Mouse (Mus musculus) ES-Bruce4 (cell line): ENCODE data around the gene Ctnna3. TPM values are rescaled to one million over a fixed set of nuclear protein-coding genes. Genes with fewer than 3 reads are reported as not detected.
"Not testable (repeated sequence)": the region's sequence is repeated elsewhere in the genome, so short reads cannot be mapped to it uniquely, and the experiment has no call there.

Experiments used
- H3K27ac ChIP-seq: 2 replicates; pipeline ENCODE4 v1.5.1; 2012; ENCODE audit warnings: low read length, inconsistent platforms; ENCODE audit not compliant: insufficient read depth
- H3K27me3 ChIP-seq: 2 replicates; pipeline ENCODE4 v1.6.1; 2012; ENCODE audit warnings: mild to moderate bottlenecking, low read length, inconsistent platforms; ENCODE audit not compliant: control insufficient read depth, poor library complexity, insufficient read depth, severe bottlenecking
- H3K36me3 ChIP-seq: 2 replicates; pipeline ENCODE4 v1.6.1; 2012; ENCODE audit warnings: inconsistent platforms, mild to moderate bottlenecking, low read length, moderate library complexity; ENCODE audit not compliant: control insufficient read depth, poor library complexity, insufficient read depth, severe bottlenecking
- H3K4me1 ChIP-seq: one replicate; pipeline ENCODE4 v1.8.1; 2011; ENCODE audit warnings: low read length; ENCODE audit not compliant: control insufficient read depth, insufficient read depth
- H3K4me3 ChIP-seq: 2 replicates; pipeline ENCODE4 v1.5.1; 2011; ENCODE audit warnings: low read depth, mild to moderate bottlenecking, low read length
- H3K9ac ChIP-seq: 2 replicates; pipeline ENCODE4 v1.6.1; 2012; ENCODE audit warnings: low read depth, mild to moderate bottlenecking, inconsistent platforms; ENCODE audit not compliant: poor library complexity, severe bottlenecking
- H3K9me3 ChIP-seq: replicated peaks from 2 replicates; pipeline ENCODE4 v1.6.1; 2012; ENCODE audit warnings: mild to moderate bottlenecking, low read length, inconsistent platforms; ENCODE audit not compliant: control insufficient read depth, poor library complexity, insufficient read depth, severe bottlenecking
- CTCF ChIP-seq: IDR thresholded peaks from one replicate; pipeline ENCODE4 v1.8.1; 2011; ENCODE audit warnings: low read depth, low read length
- EP300 ChIP-seq: IDR thresholded peaks from 2 replicates; pipeline ENCODE4 v1.6.1; 2011; ENCODE audit warnings: low read depth, low read length; ENCODE audit not compliant: insufficient read depth
- POLR2A ChIP-seq: IDR thresholded peaks from one replicate; pipeline ENCODE4 v1.8.1; 2011; ENCODE audit warnings: low read length; ENCODE audit not compliant: insufficient read depth
- polyA plus RNA-seq: library from polyadenylated mRNA; stranded (reverse); fragments of >200 nt; gene quantifications from 2 replicates; pipeline ENCODE4 v1.2.4, GENCODE M21; 2011; ENCODE audit warnings: low read depth; ENCODE audit not compliant: missing spikeins, insufficient read depth, insufficient read length

Gene Ctnna3
- polyA plus RNA-seq: not detected in 2 replicates

- Histone ChIP-seq H3K4me3 (peak within 1 kb of the TSS; percentile 84), H3K9me3 (no peaks in the 10 kb centered on the region), H3K4me1 (no peaks in the 10 kb centered on the region)
These were observed at the start of gene Ctnna3 for GRCm38 (mm10) chr10:63429785-63430305. Ctnna3 (plus strand) TSS chr10:63430098.

GRCm38 (mm10) chr10:63381498-63382280 is 48.2 kb upstream of the Ctnna3 start, which contains the start of gene Sirt1:
Sirt1 (minus strand) TSS chr10:63381704.
- no peaks in the 10 kb centered on the region for H3K27me3 ChIP-seq
- H3K9me3 ChIP-seq: no peaks in the 10 kb centered on the region
- no peaks in the 10 kb centered on the region for H3K36me3 ChIP-seq
- H3K4me3 ChIP-seq: peak within 1 kb of the TSS; percentile 88
- no peak within 1 kb of the TSS for H3K27ac ChIP-seq
- H3K9ac ChIP-seq: peak within 1 kb of the TSS; percentile 80
- H3K4me1 ChIP-seq: no peaks in the 10 kb centered on the region
- no peak for TF ChIP-seq CTCF

More at GRCm38 (mm10) chr10:63429785-63430305, at the start of gene Ctnna3:
- Histone ChIP-seq H3K36me3 (no peaks in the 10 kb centered on the region), H3K9ac (peak within 1 kb of the TSS; percentile 81), H3K27me3 (no peaks in the 10 kb centered on the region), H3K27ac (no peak within 1 kb of the TSS)
- TF ChIP-seq CTCF: no peak
- no peak for TF ChIP-seq POLR2A
- TF ChIP-seq EP300: no peak

GRCm38 (mm10) chr10:63382372-63383279 is 47.3 kb upstream of the Ctnna3 start, which contains the start of gene Dnajc12:
Dnajc12 (plus strand) TSS chr10:63382443.
- H3K9ac ChIP-seq: peak within 1 kb of the TSS; percentile 80
- H3K27me3 ChIP-seq: no peaks in the 10 kb centered on the region
- H3K36me3 ChIP-seq: no peaks in the 10 kb centered on the region
- TF ChIP-seq EP300: no peak
- TF ChIP-seq POLR2A: no peak
- peak; percentile 78 for TF ChIP-seq CTCF
- H3K27ac ChIP-seq: no peak within 1 kb of the TSS
- peak within 1 kb of the TSS; percentile 88 for H3K4me3 ChIP-seq
- H3K9me3 ChIP-seq: no peaks in the 10 kb centered on the region
- H3K4me1 ChIP-seq: no peaks in the 10 kb centered on the region

- H3K36me3 ChIP-seq, H3K27ac ChIP-seq, H3K9me3 ChIP-seq, H3K4me3 ChIP-seq, H3K4me1 ChIP-seq, H3K27me3 ChIP-seq, H3K9ac ChIP-seq: not testable (repeated sequence)
These were observed 44.0 kb upstream of the Ctnna3 start for GRCm38 (mm10) chr10:63385897-63386296.

GRCm38 (mm10) chr10:63386444-63386843 is 43.5 kb upstream of the Ctnna3 start:
- H3K36me3 ChIP-seq: no peaks in the 10 kb centered on the region
- H3K27me3 ChIP-seq: no peaks in the 10 kb centered on the region
- H3K9me3 ChIP-seq: no peaks in the 10 kb centered on the region
- H3K4me1 ChIP-seq: no peaks in the 10 kb centered on the region
- peak overlapping the region; percentile 28; the same call in 1 of the 2 replicates for H3K9ac ChIP-seq
- TF ChIP-seq CTCF (no peak), POLR2A (no peak), EP300 (no peak)
- H3K27ac ChIP-seq: no peak overlapping the region
- H3K4me3 ChIP-seq: peak overlapping the region; percentile 72

- Histone ChIP-seq H3K9me3 (no peaks in the 10 kb centered on the region), H3K4me3 (no peak overlapping the region), H3K27me3 (no peaks in the 10 kb centered on the region), H3K27ac (no peak overlapping the region), H3K9ac (peak overlapping the region; percentile 28; the same call in 1 of the 2 replicates), H3K36me3 (no peaks in the 10 kb centered on the region), H3K4me1 (no peaks in the 10 kb centered on the region)
- TF ChIP-seq EP300: no peak
- TF ChIP-seq POLR2A: no peak
- TF ChIP-seq CTCF: no peak
These were observed 42.9 kb upstream of the Ctnna3 start for GRCm38 (mm10) chr10:63386991-63387390.
